Mouse (Mus musculus) liver, embryonic 18 days (tissue): Measurements from ENCODE around the gene Lat2. TPM values are rescaled to one million over a fixed set of nuclear protein-coding genes. Genes with fewer than 3 reads are reported as not detected.

ENCODE experiments used
- polyA plus RNA-seq: library from polyadenylated mRNA; depleted of rRNA; stranded (reverse); fragments of >200 nt; gene quantifications from 2 replicates; pipeline ENCODE4 v1.2.3, GENCODE M21; 2012; rRNA removed

Gene Lat2
- polyA plus RNA-seq: 1.6 and 1.8 TPM in 2 replicates

GRCm38 (mm10) chr5:134614802-134615201, at the start of gene Lat2:
Gene Lat2, minus strand, starts transcription at chr5:134615025.

GRCm38 (mm10) chr5:134639269-134639682, 24.5 kb upstream of the Lat2 start, which contains the start of gene Eif4h:
Gene Eif4h, minus strand, starts transcription at chr5:134639490.

GRCm38 (mm10) chr5:134581146-134581545, 33.7 kb downstream of the Lat2 start, which contains the start of gene Rfc2:
Gene Rfc2, plus strand, starts transcription at chr5:134581366.

GRCm38 (mm10) chr5:134560071-134560449, 54.8 kb downstream of the Lat2 start, which contains the start of gene Syna:
Gene Syna, minus strand, starts transcription at chr5:134560171.

GRCm38 (mm10) chr5:134552110-134552972, 62.5 kb downstream of the Lat2 start, which contains the start of gene Clip2:
Gene Clip2, minus strand, starts transcription at chr5:134552434.

Other genes starting within 250 kb of the Lat2 start
- 8.5 and 11.0 TPM in 2 replicates for gene Gtf2ird1, start 158.3 kb downstream of the Lat2 start, polyA plus RNA-seq
- gene Clip2, start 62.6 kb downstream of the Lat2 start, polyA plus RNA-seq: 1.2 and 1.4 TPM in 2 replicates
- not detected in 2 replicates for gene Syna, start 54.9 kb downstream of the Lat2 start, polyA plus RNA-seq
- gene Rfc2, start 33.7 kb downstream of the Lat2 start, polyA plus RNA-seq: 55.4 and 55.9 TPM in 2 replicates
- gene Eif4h, start 24.5 kb upstream of the Lat2 start, polyA plus RNA-seq: 97.7 and 103 TPM in 2 replicates
- 2.8 and 3.3 TPM in 2 replicates for gene Limk1, start 73.6 kb upstream of the Lat2 start, polyA plus RNA-seq
- 16.8 and 18.3 TPM in 2 replicates for gene Eln, start 132.3 kb upstream of the Lat2 start, polyA plus RNA-seq